Mouse (Mus musculus): ENCODE data around the gene Daw1.

DNA sequence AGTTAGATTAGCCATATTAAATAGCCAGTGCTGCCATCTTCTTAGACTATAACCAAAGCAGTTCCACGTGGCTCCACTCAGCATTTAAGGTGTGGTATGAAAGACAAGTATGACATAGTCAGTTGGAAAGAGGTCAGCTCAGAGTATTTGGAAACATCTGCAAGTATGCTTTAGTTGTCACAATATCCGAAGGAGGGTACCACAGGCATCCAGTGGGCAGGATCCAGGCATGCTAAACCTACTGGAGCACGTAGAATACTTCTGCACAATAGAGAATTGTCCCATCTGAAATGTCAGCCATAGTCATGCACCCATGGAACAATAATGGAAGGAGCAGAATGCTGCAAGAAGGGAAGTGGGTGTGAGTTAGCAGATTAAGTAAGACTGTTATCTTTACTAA, 39.2 kb upstream of the Daw1 start:
- TF ChIP-seq CTCF (IDR thresholded peaks at IDR 0.05; ENCODE audit: borderline replicate concordance, insufficient read depth, low read depth, low read length) = no peak
- no peak for TF ChIP-seq POLR2A (IDR thresholded peaks at IDR 0.05; ENCODE audit: borderline replicate concordance, insufficient read depth, low read length)

Measured in cerebellum, adult 2 months (tissue).